Mouse (Mus musculus) brain, embryonic 14.5 days (tissue): Measurements from ENCODE around the gene Tmem140. TPM values are rescaled to one million over a fixed set of nuclear protein-coding genes. Genes with fewer than 3 reads are reported as not detected.

Source experiments
- DNase-seq: peaks from one replicate; pipeline ENCODE4 v3.0.0-alpha.2; 2011; ENCODE audit warnings: low read depth
- CTCF ChIP-seq: fragments of 200-500 bp; IDR thresholded peaks from 2 replicates; pipeline ENCODE4 v1.5.1; 2012; ENCODE audit warnings: inconsistent platforms, mild to moderate bottlenecking, moderate library complexity, borderline replicate concordance; ENCODE audit not compliant: insufficient read depth, insufficient read length; ENCODE audit errors: extremely low read depth
- POLR2A ChIP-seq: fragments of 200-500 bp; IDR thresholded peaks from 2 replicates; pipeline ENCODE4 v1.6.1; 2012; ENCODE audit warnings: mild to moderate bottlenecking, inconsistent platforms, borderline replicate concordance; ENCODE audit not compliant: poor library complexity, insufficient read depth, insufficient read length, severe bottlenecking; ENCODE audit errors: extremely low read depth
- polyA plus RNA-seq: library from polyadenylated mRNA; depleted of rRNA; stranded (reverse); fragments of >200 nt; gene quantifications from 2 replicates; pipeline ENCODE4 v1.2.3, GENCODE M21; 2012

The Tmem140 gene
- polyA plus RNA-seq, 1 experiment, result 0.71 TPM

GRCm38 (mm10) chr6:34868507-34869217 lies 5.7 kb downstream of the Tmem140 start:
- TF ChIP-seq CTCF (no peak), POLR2A (no peak)
- no peak for DNase-seq

GRCm38 (mm10) chr6:34869225-34869915 lies 6.4 kb downstream of the Tmem140 start:
- DNase-seq, result peak; percentile 12
- TF ChIP-seq POLR2A (no peak), CTCF (no peak)

GRCm38 (mm10) chr6:34870136-34870535 lies 7.2 kb downstream of the Tmem140 start:
- TF ChIP-seq POLR2A, result no peak
- TF ChIP-seq CTCF, result no peak
- no peak for DNase-seq

- TF ChIP-seq POLR2A (no peak), CTCF (no peak)
- no peak for DNase-seq
These were observed 7.8 kb downstream of the Tmem140 start for GRCm38 (mm10) chr6:34870724-34871123.

- TF ChIP-seq CTCF, result no peak
- no peak for TF ChIP-seq POLR2A
- DNase-seq, result no peak
These were observed 9.0 kb downstream of the Tmem140 start for GRCm38 (mm10) chr6:34871929-34872328.

- no peak for TF ChIP-seq POLR2A
- no peak for TF ChIP-seq CTCF
- DNase-seq, result no peak
These were observed 9.9 kb downstream of the Tmem140 start for GRCm38 (mm10) chr6:34872871-34873270.

GRCm38 (mm10) chr6:34874101-34874921 lies 11.4 kb downstream of the Tmem140 start:
- DNase-seq, result peak; percentile 6

GRCm38 (mm10) chr6:34875268-34875761 lies 12.4 kb downstream of the Tmem140 start:
- TF ChIP-seq CTCF (no peak), POLR2A (no peak)
- no peak for DNase-seq

More at GRCm38 (mm10) chr6:34874101-34874921, 11.4 kb downstream of the Tmem140 start:
- TF ChIP-seq CTCF (no peak), POLR2A (no peak)

- TF ChIP-seq CTCF (no peak), POLR2A (no peak)
- no peak for DNase-seq
These were observed 13.3 kb downstream of the Tmem140 start for GRCm38 (mm10) chr6:34875966-34876834.

GRCm38 (mm10) chr6:34876835-34877156 lies 13.8 kb downstream of the Tmem140 start:
- no peak for TF ChIP-seq CTCF
- no peak for TF ChIP-seq POLR2A
- DNase-seq, result no peak
